Mouse (Mus musculus) megakaryocyte, embryonic 14.5 days (primary cell): ENCODE results near the gene Zfp654. TPM values are rescaled to one million over a fixed set of nuclear protein-coding genes. Genes with fewer than 3 reads are reported as not detected.

Source experiments
- H3K27me3 ChIP-seq: replicated peaks from 2 replicates; pipeline ENCODE3; 2012; ENCODE audit warnings: inconsistent platforms
- H3K36me3 ChIP-seq: replicated peaks from 2 replicates; pipeline ENCODE3; 2012; ENCODE audit warnings: low read length, inconsistent platforms, mixed read lengths
- H3K4me1 ChIP-seq: 2 replicates; pipeline ENCODE4 v1.6.1; 2012; ENCODE audit warnings: inconsistent platforms
- H3K4me3 ChIP-seq: replicated peaks from 2 replicates; pipeline ENCODE3; 2012; ENCODE audit warnings: moderate library complexity, mild to moderate bottlenecking, inconsistent platforms
- H3K9me3 ChIP-seq: 2 replicates; pipeline ENCODE4 v1.6.1; 2012; ENCODE audit warnings: inconsistent platforms
- FLI1 ChIP-seq: IDR thresholded peaks from 2 replicates; pipeline ENCODE4 v1.6.1; 2012; ENCODE audit warnings: low read length, inconsistent platforms, mixed read lengths
- GATA1 ChIP-seq: IDR thresholded peaks from 3 replicates; pipeline ENCODE4 v1.6.1; 2012; ENCODE audit warnings: mixed read lengths, low read length, inconsistent platforms, borderline replicate concordance
- polyA plus RNA-seq: library from polyadenylated mRNA; stranded (reverse); fragments of >175 nt; gene quantifications from 2 replicates; pipeline ENCODE4 v1.2.3, GENCODE M21; 2012; ENCODE audit warnings: low replicate concordance; ENCODE audit not compliant: insufficient read depth

Zfp654 gene
- 0.13 and 0.51 TPM in 2 replicates for polyA plus RNA-seq

- Histone ChIP-seq H3K4me1 (peaks cover 37% of the 10 kb centered on the region), H3K9me3 (no peaks in the 10 kb centered on the region), H3K36me3 (peaks cover 36% of the 10 kb centered on the region), H3K4me3 (peak within 1 kb of the TSS; percentile 99), H3K27me3 (no peaks in the 10 kb centered on the region)
- TF ChIP-seq FLI1 (no peak), GATA1 (no peak)
These were observed at the start of gene Zfp654, which contains the start of gene Cggbp1 for GRCm38 (mm10) chr16:64851563-64852362. Gene Zfp654, minus strand, starts transcription at chr16:64851652. Gene Cggbp1, plus strand, starts transcription at chr16:64851996.

- Histone ChIP-seq H3K9me3 (no peaks in the 10 kb centered on the region), H3K4me3 (no peak overlapping the region), H3K36me3 (no peaks in the 10 kb centered on the region), H3K27me3 (no peaks in the 10 kb centered on the region), H3K4me1 (0 out of 2 replicates have a peak, but pooled peaks cover 1% of the 10 kb centered on the region)
- TF ChIP-seq FLI1 (no peak), GATA1 (no peak)
These were observed 47.6 kb upstream of the Zfp654 start for GRCm38 (mm10) chr16:64899084-64899483.

- no peaks in the 10 kb centered on the region for H3K36me3 ChIP-seq
- peaks cover 18% of the 10 kb centered on the region for H3K9me3 ChIP-seq
- no peaks in the 10 kb centered on the region for H3K27me3 ChIP-seq
- H3K4me3 ChIP-seq, result no peak overlapping the region
- peaks cover 12% of the 10 kb centered on the region for H3K4me1 ChIP-seq
- TF ChIP-seq FLI1 (no peak), GATA1 (no peak)
These were observed 38.0 kb upstream of the Zfp654 start for GRCm38 (mm10) chr16:64889496-64889895.

GRCm38 (mm10) chr16:64885547-64885946, 34.1 kb upstream of the Zfp654 start:
- no peaks in the 10 kb centered on the region for H3K36me3 ChIP-seq
- no peak overlapping the region for H3K4me3 ChIP-seq
- TF ChIP-seq GATA1 (no peak), FLI1 (no peak)
- peaks cover 16% of the 10 kb centered on the region for H3K4me1 ChIP-seq
- H3K27me3 ChIP-seq, result no peaks in the 10 kb centered on the region
- peaks cover 18% of the 10 kb centered on the region for H3K9me3 ChIP-seq

GRCm38 (mm10) chr16:64885142-64885541, 33.7 kb upstream of the Zfp654 start:
- Histone ChIP-seq H3K27me3 (no peaks in the 10 kb centered on the region), H3K4me3 (no peak overlapping the region), H3K4me1 (peaks cover 16% of the 10 kb centered on the region), H3K9me3 (peaks cover 18% of the 10 kb centered on the region), H3K36me3 (no peaks in the 10 kb centered on the region)
- TF ChIP-seq GATA1 (no peak), FLI1 (no peak)

GRCm38 (mm10) chr16:64884420-64884838, 33.0 kb upstream of the Zfp654 start:
- TF ChIP-seq GATA1 (no peak), FLI1 (no peak)
- H3K4me1 ChIP-seq, result peaks cover 16% of the 10 kb centered on the region
- H3K9me3 ChIP-seq, result peaks cover 16% of the 10 kb centered on the region
- no peaks in the 10 kb centered on the region for H3K36me3 ChIP-seq
- no peak overlapping the region for H3K4me3 ChIP-seq
- no peaks in the 10 kb centered on the region for H3K27me3 ChIP-seq

GRCm38 (mm10) chr16:64883896-64884295, 32.4 kb upstream of the Zfp654 start:
- Histone ChIP-seq H3K4me1 (peaks cover 18% of the 10 kb centered on the region), H3K36me3 (no peaks in the 10 kb centered on the region), H3K9me3 (peaks cover 10% of the 10 kb centered on the region), H3K27me3 (no peaks in the 10 kb centered on the region), H3K4me3 (peak overlapping the region; percentile 62)
- TF ChIP-seq GATA1 (no peak), FLI1 (no peak)

- peaks cover 26% of the 10 kb centered on the region for H3K4me1 ChIP-seq
- TF ChIP-seq GATA1 (no peak), FLI1 (no peak)
- H3K27me3 ChIP-seq, result no peaks in the 10 kb centered on the region
These were observed 30.0 kb upstream of the Zfp654 start for GRCm38 (mm10) chr16:64881442-64881841.

GRCm38 (mm10) chr16:64880986-64881385, 29.5 kb upstream of the Zfp654 start:
- Histone ChIP-seq H3K4me3 (no peak overlapping the region), H3K4me1 (peaks cover 30% of the 10 kb centered on the region), H3K9me3 (no peaks in the 10 kb centered on the region), H3K36me3 (no peaks in the 10 kb centered on the region), H3K27me3 (no peaks in the 10 kb centered on the region)
- TF ChIP-seq FLI1 (no peak), GATA1 (no peak)

More at GRCm38 (mm10) chr16:64881442-64881841, 30.0 kb upstream of the Zfp654 start:
- H3K4me3 ChIP-seq, result no peak overlapping the region
- H3K9me3 ChIP-seq, result no peaks in the 10 kb centered on the region
- H3K36me3 ChIP-seq, result no peaks in the 10 kb centered on the region

GRCm38 (mm10) chr16:64879735-64880134, 28.3 kb upstream of the Zfp654 start:
- Histone ChIP-seq H3K27me3 (no peaks in the 10 kb centered on the region), H3K4me3 (no peak overlapping the region), H3K4me1 (peaks cover 28% of the 10 kb centered on the region), H3K9me3 (no peaks in the 10 kb centered on the region), H3K36me3 (no peaks in the 10 kb centered on the region)
- TF ChIP-seq GATA1, result no peak
- no peak for TF ChIP-seq FLI1

GRCm38 (mm10) chr16:64878611-64879132, 27.2 kb upstream of the Zfp654 start:
- Histone ChIP-seq H3K9me3 (no peaks in the 10 kb centered on the region), H3K4me1 (peaks cover 17% of the 10 kb centered on the region), H3K27me3 (no peaks in the 10 kb centered on the region), H3K4me3 (no peak overlapping the region), H3K36me3 (no peaks in the 10 kb centered on the region)
- TF ChIP-seq GATA1 (no peak), FLI1 (no peak)
